Mouse (Mus musculus): Measurements from ENCODE around the gene Arl3. TPM values are rescaled to one million over a fixed set of nuclear protein-coding genes. Genes with fewer than 3 reads are reported as not detected.
A peak's percentile ranks its signal among the peaks of the same experiment; 100 is the strongest.

Arl3 gene
- total and polyA plus RNA-seq, 3 experiments = 24.1 to 46.5 (median 45.3) TPM

DNA sequence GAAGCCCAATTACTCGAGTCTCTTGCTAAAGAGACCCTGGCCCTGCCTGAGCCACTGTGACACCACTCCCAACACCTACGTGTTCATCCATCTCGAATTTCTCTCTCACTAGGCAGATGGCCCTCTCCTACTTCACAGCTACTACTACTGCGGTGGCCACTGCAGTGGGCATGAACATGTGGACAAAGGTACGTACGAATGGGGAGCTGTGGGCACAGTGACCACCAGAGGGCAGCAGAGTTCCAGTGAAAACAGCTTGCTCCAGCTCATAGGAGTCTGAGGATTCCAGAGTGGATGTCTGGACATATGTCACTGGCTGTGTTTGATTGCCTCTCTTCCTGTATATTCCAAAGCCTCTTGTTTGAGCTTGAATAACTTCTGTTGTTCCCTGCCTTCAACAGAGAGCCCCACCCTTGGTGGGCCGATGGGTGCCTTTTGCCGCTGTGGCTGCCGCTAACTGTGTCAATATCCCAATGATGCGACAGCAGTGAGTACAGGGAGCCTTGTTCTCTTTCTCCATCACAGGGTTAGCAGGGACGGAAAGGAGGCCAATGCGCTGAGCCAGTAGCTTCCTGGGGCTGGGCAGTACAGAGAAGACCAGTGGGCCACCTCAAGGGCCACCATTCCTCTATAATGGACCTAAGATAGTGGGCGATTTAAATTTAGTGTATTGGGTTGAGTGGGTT is 15.0 kb upstream of the Arl3 start:
- no peaks in the 10 kb centered on the region for H3K79me2 ChIP-seq (replicated peaks; ENCODE audit: control insufficient read depth, extremely low read depth, insufficient read depth, poor library complexity, severe bottlenecking)
- no peak overlapping the region for H3K4me3 ChIP-seq (replicated peaks in 1 of 3; ENCODE audit: low read depth in 2 of 3, low read length in 2 of 3, poor library complexity in 1 of 3)
- no peak for TF ChIP-seq KAT2A (IDR thresholded peaks at IDR 0.05; ENCODE audit: insufficient replicate concordance, low read length)
- TF ChIP-seq MAX (IDR thresholded peaks at IDR 0.05; ENCODE audit: low read length) = peak; percentile 62; the same call in 1 of the 2 replicates
- TF ChIP-seq TBP (conservative IDR thresholded peaks at IDR 0.05; ENCODE audit: low read depth, low read length) = no peak
- peak; percentile 83 for TF ChIP-seq SMC3 (IDR thresholded peaks at IDR 0.05; ENCODE audit: low read depth, low read length)
- TF ChIP-seq CTCF (conservative IDR thresholded peaks at IDR 0.05 in 1 of 2, IDR thresholded peaks at IDR 0.05 in 1 of 2; ENCODE audit: low read depth in 2 of 2, low read length in 2 of 2) = peak; percentile 87 to 91
- peak; percentile 28; the same call in 1 of the 2 replicates for TF ChIP-seq ZC3H11A (IDR thresholded peaks at IDR 0.05; ENCODE audit: low read depth, low read length)
- no peak for TF ChIP-seq EP300 (IDR thresholded peaks at IDR 0.05; ENCODE audit: low read length)
- no peak for TF ChIP-seq JUN (IDR thresholded peaks at IDR 0.05; ENCODE audit: insufficient read depth, low read depth, low read length)
- peak; percentile 82 for TF ChIP-seq RAD21 (IDR thresholded peaks at IDR 0.05; ENCODE audit: low read depth, low read length)
- TF ChIP-seq NRF1 (IDR thresholded peaks at IDR 0.05; ENCODE audit: low read depth, low read length) = 0 out of 2 replicates have a peak, but pooled peaks have one; percentile 19
- TF ChIP-seq NELFE (IDR thresholded peaks at IDR 0.05; ENCODE audit: low read depth, low read length) = peak; percentile 29; the same call in 1 of the 2 replicates
- peak; percentile 73; the same call in 1 of the 2 replicates for TF ChIP-seq MYC (IDR thresholded peaks at IDR 0.05; ENCODE audit: low read depth, low read length)
- no peak for TF ChIP-seq USF2 (conservative IDR thresholded peaks at IDR 0.05; ENCODE audit: low read depth, low read length)
- peaks cover under 1 to 69% of the 10 kb centered on the region in 2 experiments for H3K36me3 ChIP-seq (replicated peaks in 1 of 2; ENCODE audit: control insufficient read depth in 1 of 2, insufficient read depth in 1 of 2, low read length in 1 of 2)
- H3K9me3 ChIP-seq (replicated peaks; ENCODE audit: low read length) = no peaks in the 10 kb centered on the region
- in situ Hi-C loops (cut with MboI; ENCODE audit: low pct_ligation_motif_present, low pct_unique_long_range_greater_than_20kb, low sequenced_read_pairs) = loop anchor here (5.0 to 10.0 kb wide), 3 partner anchors 79 to 193 kb away; partner anchors contain the start of genes Actr1a and Sufu
- peak; percentile 74 for DNase-seq (ENCODE audit: extremely low read depth)
- H3K9ac ChIP-seq (ENCODE audit: insufficient read depth, low read depth) = no peak overlapping the region
- no peaks in the 10 kb centered on the region for H3K27me3 ChIP-seq (replicated peaks)
- no peaks in the 10 kb centered on the region for H3K4me1 ChIP-seq (ENCODE audit: control insufficient read depth in 1 of 2, insufficient read depth in 2 of 2)
- no peak overlapping the region for H3K27ac ChIP-seq (ENCODE audit: insufficient read depth, low read depth)
- dilution Hi-C loops (cut with MboI; ENCODE audit: extremely low pct_ligation_motif_present, extremely low pct_unique_long_range_greater_than_20kb, low sequenced_read_pairs) = no loop called here
- H3K4me2 ChIP-seq (ENCODE audit: insufficient read depth, low read depth, poor library complexity, severe bottlenecking) = no peak overlapping the region

- no peaks in the 10 kb centered on the region for H3K27me3 ChIP-seq (replicated peaks)
- H3K36me3 ChIP-seq (replicated peaks in 1 of 2; ENCODE audit: control insufficient read depth in 1 of 2, insufficient read depth in 1 of 2, low read length in 1 of 2) = peaks cover 0 to 4% of the 10 kb centered on the region in 2 experiments
- no peak overlapping the region for H3K4me3 ChIP-seq (replicated peaks in 1 of 3; ENCODE audit: low read depth in 2 of 3, low read length in 2 of 3, poor library complexity in 1 of 3)
- no peak overlapping the region for H3K9ac ChIP-seq (ENCODE audit: insufficient read depth, low read depth)
- dilution Hi-C loops (cut with MboI; ENCODE audit: extremely low pct_ligation_motif_present, extremely low pct_unique_long_range_greater_than_20kb, low sequenced_read_pairs) = no loop called here
- H3K27ac ChIP-seq (ENCODE audit: insufficient read depth, low read depth) = no peak overlapping the region
- no peaks in the 10 kb centered on the region; the same call in 1 of the 2 replicates for H3K79me2 ChIP-seq (replicated peaks; ENCODE audit: control insufficient read depth, extremely low read depth, insufficient read depth, poor library complexity, severe bottlenecking)
- DNase-seq (ENCODE audit: extremely low read depth) = no peak
- H3K9me3 ChIP-seq (replicated peaks; ENCODE audit: low read length) = no peaks in the 10 kb centered on the region
- no peak overlapping the region for H3K4me2 ChIP-seq (ENCODE audit: insufficient read depth, low read depth, poor library complexity, severe bottlenecking)
- TF ChIP-seq MAZ (IDR thresholded peaks at IDR 0.05; ENCODE audit: low read depth, low read length) = no peak
- TF ChIP-seq ELF1 (IDR thresholded peaks at IDR 0.05; ENCODE audit: low read depth, low read length) = no peak
- TF ChIP-seq TCF12 (IDR thresholded peaks at IDR 0.05; ENCODE audit: low read depth, low read length) = no peak
- TF ChIP-seq KAT2A (IDR thresholded peaks at IDR 0.05; ENCODE audit: insufficient replicate concordance, low read length) = no peak
- TF ChIP-seq JUND (conservative IDR thresholded peaks at IDR 0.05; ENCODE audit: low read depth, low read length) = no peak
- TF ChIP-seq TBP (conservative IDR thresholded peaks at IDR 0.05; ENCODE audit: low read depth, low read length) = no peak
- no peak for TF ChIP-seq CHD2 (IDR thresholded peaks at IDR 0.05; ENCODE audit: low read length)
- no peak for TF ChIP-seq ZKSCAN1 (IDR thresholded peaks at IDR 0.05; ENCODE audit: borderline replicate concordance, low read depth, low read length)
- in situ Hi-C loops (cut with MboI; ENCODE audit: low pct_ligation_motif_present, low pct_unique_long_range_greater_than_20kb, low sequenced_read_pairs) = no loop called here
- peaks cover 4 to 36% of the 10 kb centered on the region in 2 experiments for H3K4me1 ChIP-seq (ENCODE audit: control insufficient read depth in 1 of 2, insufficient read depth in 2 of 2)
Observed at GRCm38 (mm10) chr19:46575196-46575595, 2.2 kb upstream of the Arl3 start.

Measured in CH12.LX (cell line).